Mouse (Mus musculus) heart, embryonic 15.5 days (tissue): Measurements from ENCODE around the gene Lhb. TPM values are rescaled to one million over a fixed set of nuclear protein-coding genes. Genes with fewer than 3 reads are reported as not detected.
A peak's percentile ranks its signal among the peaks of the same experiment; 100 is the strongest.

ENCODE experiments used
- ATAC-seq: fragments of 200-750 bp; cut with Nextera tagmentation; replicated peaks from 2 replicates; pipeline ENCODE4 v1.8.0; 2017; ENCODE audit warnings: low read depth, moderate TSS enrichment; ENCODE audit not compliant: insufficient number of reproducible peaks, insufficient read depth, low FRiP score
- H3K27ac ChIP-seq: fragments of 300-500 bp; sonication (generic); 2 replicates; pipeline ENCODE4 v1.5.1; 2015; ENCODE audit warnings: mild to moderate bottlenecking, inconsistent platforms
- H3K27me3 ChIP-seq: fragments of 300-500 bp; sonication (generic); 2 replicates; pipeline ENCODE4 v1.6.1; 2015; ENCODE audit warnings: inconsistent platforms
- H3K36me3 ChIP-seq: fragments of 300-500 bp; sonication (generic); 2 replicates; pipeline ENCODE4 v1.6.1; 2015; ENCODE audit warnings: mild to moderate bottlenecking, inconsistent platforms
- H3K4me1 ChIP-seq: fragments of 300-500 bp; sonication (generic); replicated peaks from 2 replicates; pipeline ENCODE4 v1.6.1; 2015; ENCODE audit warnings: inconsistent platforms
- H3K4me2 ChIP-seq: fragments of 300-500 bp; sonication (generic); 2 replicates; pipeline ENCODE4 v1.6.1; 2015; ENCODE audit warnings: inconsistent platforms, mild to moderate bottlenecking, moderate library complexity
- H3K4me3 ChIP-seq: fragments of 300-500 bp; sonication (generic); 2 replicates; pipeline ENCODE4 v1.5.1; 2015; ENCODE audit warnings: mild to moderate bottlenecking, inconsistent platforms
- H3K9ac ChIP-seq: fragments of 300-500 bp; sonication (generic); 2 replicates; pipeline ENCODE4 v1.6.1; 2015; ENCODE audit warnings: mild to moderate bottlenecking, inconsistent platforms
- H3K9me3 ChIP-seq: fragments of 300-500 bp; sonication (generic); replicated peaks from 2 replicates; pipeline ENCODE4 v1.6.1; 2016; ENCODE audit warnings: inconsistent platforms
- WGBS: fragments of 180-500 bp; shearing (Covaris S2); methylation state at CpG from one replicate; pipeline ENCODE4 v1.1.7; 2015; ENCODE audit warnings: mixed read lengths; 5-methylcytosine and 5-hydroxymethylcytosine counted together
- polyA plus RNA-seq: library from polyadenylated mRNA; unstranded; fragments of >200 nt; fragmentation: Nextera tagmentation; extraction: Ambion mirVana; gene quantifications from 2 replicates; pipeline ENCODE4 v1.2.1, GENCODE M21; 2015

Gene Lhb
- polyA plus RNA-seq, 1 experiment from 2014 or later = not detected

- Histone ChIP-seq H3K27ac (no peak within 1 kb of the TSS), H3K27me3 (peaks cover 55% of the 10 kb centered on the region), H3K4me2 (peak within 1 kb of the TSS; percentile 83), H3K9ac (peak within 1 kb of the TSS; percentile 40), H3K4me1 (peaks cover 18% of the 10 kb centered on the region), H3K9me3 (no peaks in the 10 kb centered on the region), H3K4me3 (peak within 1 kb of the TSS; percentile 55), H3K36me3 (no peaks in the 10 kb centered on the region)
- ATAC-seq = no peak; the same call in 1 of the 2 replicates
- 11% methylated on average over 28 of the region's 28 CpGs for WGBS
These were observed 15.2 kb upstream of the Lhb start, which contains the start of gene Kcna7 for GRCm38 (mm10) chr7:45405091-45406075. TSS of gene Kcna7 (plus strand) at chr7:45405653.

DNA sequence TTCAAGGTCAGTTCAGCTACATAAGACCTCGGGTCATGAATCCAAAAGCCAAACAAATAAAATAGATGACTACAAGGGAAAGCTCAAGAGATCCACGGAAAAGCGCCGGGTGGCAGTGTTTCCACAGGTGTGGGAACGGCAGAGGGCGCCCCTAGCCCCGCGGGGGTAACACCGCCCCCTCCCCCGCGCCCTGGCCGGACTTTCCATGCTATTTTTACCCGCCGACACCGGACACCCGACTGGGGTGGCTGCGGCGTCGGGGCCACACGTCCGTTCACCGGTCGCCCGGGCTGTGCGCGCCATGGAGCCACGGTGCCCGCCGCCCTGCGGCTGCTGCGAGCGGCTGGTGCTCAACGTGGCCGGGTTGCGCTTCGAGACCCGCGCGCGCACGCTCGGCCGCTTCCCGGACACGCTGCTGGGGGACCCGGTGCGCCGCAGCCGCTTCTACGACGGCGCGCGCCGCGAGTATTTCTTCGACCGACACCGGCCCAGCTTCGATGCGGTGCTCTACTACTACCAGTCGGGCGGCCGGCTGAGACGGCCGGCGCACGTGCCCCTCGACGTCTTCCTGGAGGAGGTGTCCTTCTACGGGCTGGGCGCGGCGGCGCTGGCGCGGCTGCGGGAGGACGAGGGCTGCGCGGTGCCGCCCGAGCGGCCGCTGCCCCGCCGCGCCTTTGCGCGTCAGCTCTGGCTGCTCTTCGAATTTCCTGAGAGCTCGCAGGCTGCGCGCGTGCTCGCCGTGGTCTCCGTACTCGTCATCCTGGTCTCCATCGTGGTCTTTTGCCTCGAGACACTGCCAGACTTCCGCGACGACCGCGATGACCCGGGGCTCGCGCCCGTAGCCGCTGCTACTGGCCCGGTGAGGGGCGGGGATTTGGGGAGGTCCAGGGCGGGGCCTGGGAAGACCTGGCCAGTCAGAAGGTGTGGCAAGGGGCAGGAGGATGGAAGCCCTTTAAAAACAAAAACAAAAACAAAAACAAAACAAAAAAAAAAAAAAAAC is 14.2 kb upstream of the Lhb start:
- ATAC-seq = no peak; the same call in 1 of the 2 replicates
- Histone ChIP-seq H3K4me2 (peak overlapping the region; percentile 83), H3K36me3 (no peaks in the 10 kb centered on the region), H3K27ac (no peak overlapping the region), H3K4me3 (peak overlapping the region; percentile 55), H3K9me3 (no peaks in the 10 kb centered on the region), H3K9ac (peak overlapping the region; percentile 40), H3K4me1 (peaks cover 18% of the 10 kb centered on the region), H3K27me3 (peaks cover 65% of the 10 kb centered on the region)
- WGBS = 1% methylated on average over 114 of the region's 114 CpGs

DNA sequence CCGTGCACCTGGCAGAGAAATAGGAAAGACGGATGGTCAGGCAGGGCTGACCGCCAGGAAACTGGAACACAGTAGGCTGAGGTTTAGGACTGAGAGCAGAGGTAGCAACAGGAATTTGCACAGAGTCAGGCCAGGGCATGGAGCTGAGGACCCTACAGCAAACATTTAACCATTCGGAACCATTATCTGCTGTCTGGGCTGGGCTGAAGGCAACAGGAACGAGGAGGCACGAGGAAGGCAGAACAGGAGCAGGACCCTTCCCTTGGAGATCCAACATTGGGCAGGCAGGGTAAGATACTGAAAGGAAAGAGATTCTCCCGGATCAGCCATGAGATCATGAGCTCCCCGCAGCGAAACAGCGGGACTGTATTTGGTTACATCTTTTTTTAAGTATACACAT is 12.8 kb upstream of the Lhb start:
- 76% methylated on average over 10 of the region's 10 CpGs for WGBS
- ATAC-seq = no peak
- Histone ChIP-seq H3K4me2 (no peak overlapping the region), H3K9ac (no peak overlapping the region), H3K36me3 (no peaks in the 10 kb centered on the region), H3K27ac (no peak overlapping the region), H3K27me3 (peaks cover 77% of the 10 kb centered on the region), H3K4me1 (peaks cover 24% of the 10 kb centered on the region), H3K4me3 (no peak overlapping the region), H3K9me3 (no peaks in the 10 kb centered on the region)

DNA sequence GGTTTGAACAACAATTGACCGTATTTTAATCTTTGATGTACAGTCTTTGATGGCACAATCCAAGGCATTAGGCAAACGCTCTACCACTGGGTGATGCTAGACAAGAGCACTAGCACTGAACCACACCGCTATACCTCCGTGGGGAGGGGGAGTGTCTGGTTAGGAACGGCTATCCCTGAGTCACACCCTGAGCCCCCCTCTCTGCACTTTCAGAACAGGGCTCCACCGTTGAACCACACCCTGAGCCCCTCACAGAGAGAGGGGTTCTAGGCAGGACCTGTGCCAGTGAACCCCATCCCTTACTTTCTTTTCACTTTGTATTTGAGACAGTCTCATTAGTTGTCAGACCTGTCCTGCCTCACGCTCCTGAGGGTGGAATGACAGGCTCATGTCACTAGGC is 12.3 kb upstream of the Lhb start:
- ATAC-seq = no peak
- Histone ChIP-seq H3K4me3 (no peak overlapping the region), H3K4me2 (no peak overlapping the region), H3K27ac (no peak overlapping the region), H3K9ac (no peak overlapping the region), H3K4me1 (peaks cover 29% of the 10 kb centered on the region), H3K36me3 (no peaks in the 10 kb centered on the region), H3K27me3 (peaks cover 80% of the 10 kb centered on the region), H3K9me3 (no peaks in the 10 kb centered on the region)
- WGBS = 73% methylated on average over 7 of the region's 7 CpGs

DNA sequence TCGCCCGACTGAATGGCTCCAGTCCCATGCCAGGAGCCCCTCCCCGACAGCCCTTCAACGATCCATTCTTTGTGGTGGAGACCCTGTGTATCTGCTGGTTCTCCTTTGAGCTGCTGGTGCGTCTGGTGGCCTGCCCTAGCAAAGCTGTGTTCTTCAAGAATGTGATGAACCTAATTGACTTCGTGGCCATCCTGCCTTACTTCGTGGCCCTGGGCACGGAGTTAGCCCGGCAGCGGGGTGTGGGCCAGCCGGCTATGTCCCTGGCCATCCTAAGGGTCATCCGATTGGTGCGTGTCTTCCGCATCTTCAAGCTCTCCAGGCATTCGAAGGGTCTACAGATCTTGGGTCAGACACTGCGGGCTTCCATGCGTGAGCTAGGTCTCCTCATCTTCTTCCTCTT is 11.7 kb upstream of the Lhb start:
- Histone ChIP-seq H3K4me2 (no peak overlapping the region), H3K9me3 (no peaks in the 10 kb centered on the region)
- 83% methylated on average over 17 of the region's 17 CpGs for WGBS

GRCm38 (mm10) chr7:45409497-45410163 is 11.0 kb upstream of the Lhb start:
- H3K4me1 ChIP-seq = peaks cover 42% of the 10 kb centered on the region
- H3K4me3 ChIP-seq = no peak overlapping the region
- no peaks in the 10 kb centered on the region for H3K36me3 ChIP-seq
- no peak overlapping the region for H3K4me2 ChIP-seq
- no peak for ATAC-seq
- no peak overlapping the region for H3K9ac ChIP-seq
- no peaks in the 10 kb centered on the region for H3K9me3 ChIP-seq
- 76% methylated on average over 8 of the region's 8 CpGs for WGBS
- H3K27ac ChIP-seq = no peak overlapping the region
- peaks cover 93% of the 10 kb centered on the region for H3K27me3 ChIP-seq

More for the DNA sequence above, 11.7 kb upstream of the Lhb start:
- H3K27me3 ChIP-seq = peaks cover 86% of the 10 kb centered on the region
- no peak overlapping the region for H3K4me3 ChIP-seq
- H3K27ac ChIP-seq = no peak overlapping the region
- no peak overlapping the region for H3K9ac ChIP-seq
- H3K36me3 ChIP-seq = no peaks in the 10 kb centered on the region
- ATAC-seq = no peak
- peaks cover 35% of the 10 kb centered on the region for H3K4me1 ChIP-seq

GRCm38 (mm10) chr7:45412421-45412820 is 8.2 kb upstream of the Lhb start:
- 34% methylated on average over 2 of the region's 2 CpGs for WGBS
- no peak for ATAC-seq
- Histone ChIP-seq H3K4me3 (no peak overlapping the region), H3K4me1 (peaks cover 35% of the 10 kb centered on the region), H3K36me3 (no peaks in the 10 kb centered on the region), H3K4me2 (no peak overlapping the region), H3K27ac (no peak overlapping the region), H3K9ac (no peak overlapping the region), H3K27me3 (peaks cover 93% of the 10 kb centered on the region), H3K9me3 (no peaks in the 10 kb centered on the region)

DNA sequence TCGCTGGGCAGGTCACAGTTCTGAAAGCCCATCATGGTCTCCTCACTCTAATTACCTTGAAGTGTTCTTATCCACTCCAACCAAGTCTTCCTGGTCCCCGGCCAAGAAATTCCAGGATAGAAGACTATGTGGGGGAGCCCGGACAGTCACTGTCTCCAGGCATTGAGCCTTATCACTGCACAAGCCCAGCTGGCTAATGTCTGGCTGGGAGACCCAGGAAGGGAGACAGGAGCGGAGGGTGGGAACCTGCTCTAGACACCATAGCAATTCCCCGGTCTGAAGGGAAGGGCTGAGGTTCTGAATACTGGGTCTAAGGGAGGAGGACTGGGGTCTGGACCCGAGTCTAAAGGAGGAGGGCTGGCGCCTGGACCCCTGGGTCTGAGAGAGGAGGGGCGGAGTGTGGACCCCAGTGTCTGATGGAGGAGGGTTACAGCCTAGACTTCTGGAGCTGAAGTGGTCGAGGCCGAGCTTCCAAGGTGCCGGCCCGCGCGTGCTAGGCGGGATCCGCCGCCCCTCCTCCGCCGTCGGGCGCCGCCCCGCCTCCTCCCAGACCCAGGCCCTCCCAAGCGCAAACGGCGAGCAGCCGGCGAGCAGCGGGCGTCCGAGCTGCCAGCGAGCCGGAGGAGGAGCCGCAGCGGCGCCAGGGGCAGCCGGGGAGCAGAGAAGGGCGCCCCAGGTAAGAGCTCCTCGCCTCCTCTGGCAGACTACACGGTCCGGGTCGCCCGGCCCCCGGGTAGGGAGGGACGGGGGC is 7.3 kb upstream of the Lhb start, which contains the start of gene Ntf5:
Ntf5 (plus strand) TSS at position 583 of the 751 bp plus-strand sequence.
- ATAC-seq = peak; percentile 28
- peak within 1 kb of the TSS; percentile 92 for H3K4me2 ChIP-seq
- no peaks in the 10 kb centered on the region for H3K36me3 ChIP-seq
- H3K4me1 ChIP-seq = peaks cover 39% of the 10 kb centered on the region
- peak within 1 kb of the TSS; percentile 59 for H3K27ac ChIP-seq
- 1% methylated on average over 45 of the region's 45 CpGs for WGBS
- no peaks in the 10 kb centered on the region for H3K9me3 ChIP-seq
- H3K4me3 ChIP-seq = peak within 1 kb of the TSS; percentile 58
- H3K27me3 ChIP-seq = peaks cover 93% of the 10 kb centered on the region
- H3K9ac ChIP-seq = peak within 1 kb of the TSS; percentile 52

GRCm38 (mm10) chr7:45413864-45414739 is 6.5 kb upstream of the Lhb start:
- 2% methylated on average over 23 of the region's 27 CpGs for WGBS
- H3K27ac ChIP-seq = peak overlapping the region; percentile 59
- H3K4me1 ChIP-seq = peaks cover 40% of the 10 kb centered on the region
- peak overlapping the region; percentile 52 for H3K9ac ChIP-seq
- peak; percentile 29; the same call in 1 of the 2 replicates for ATAC-seq
- peaks cover 93% of the 10 kb centered on the region for H3K27me3 ChIP-seq
- no peaks in the 10 kb centered on the region for H3K9me3 ChIP-seq
- no peaks in the 10 kb centered on the region for H3K36me3 ChIP-seq
- peak overlapping the region; percentile 58 for H3K4me3 ChIP-seq
- peak overlapping the region; percentile 92 for H3K4me2 ChIP-seq
